Mouse (Mus musculus) spleen, postnatal 10 days (tissue): ENCODE measurements around the gene Scube1.

Experiments
- DNase-seq, 2 experiments: peaks; one replicate each; pipeline ENCODE4 v3.0.0; 2021 to 2022; ENCODE audit warnings: low spot score in 2 of 2

Gene Scube1

DNA sequence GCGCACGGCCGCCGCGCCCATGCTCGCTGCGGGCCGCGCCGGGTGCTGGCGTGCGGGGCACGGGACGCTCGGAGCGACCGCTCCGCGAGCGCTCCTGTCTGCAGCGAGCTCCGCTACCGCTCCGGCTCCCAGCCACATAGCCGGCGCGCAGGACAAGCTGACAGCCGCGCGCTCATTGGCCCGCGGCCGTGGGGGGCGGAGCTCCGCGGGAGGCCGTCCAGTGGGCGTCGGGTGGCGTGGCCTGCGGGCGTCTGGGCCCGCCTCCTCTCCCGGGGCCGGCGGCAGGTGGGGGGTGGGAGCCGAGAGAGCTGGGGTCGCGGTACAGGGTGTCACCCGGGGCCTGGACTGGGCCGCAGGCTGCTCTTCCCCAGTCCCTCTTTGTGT, at the start of gene Scube1:
Scube1 (minus strand) TSS at position 136 of the 384 bp plus-strand sequence.
- DNase-seq, result peak; percentile 11 to 47

DNA sequence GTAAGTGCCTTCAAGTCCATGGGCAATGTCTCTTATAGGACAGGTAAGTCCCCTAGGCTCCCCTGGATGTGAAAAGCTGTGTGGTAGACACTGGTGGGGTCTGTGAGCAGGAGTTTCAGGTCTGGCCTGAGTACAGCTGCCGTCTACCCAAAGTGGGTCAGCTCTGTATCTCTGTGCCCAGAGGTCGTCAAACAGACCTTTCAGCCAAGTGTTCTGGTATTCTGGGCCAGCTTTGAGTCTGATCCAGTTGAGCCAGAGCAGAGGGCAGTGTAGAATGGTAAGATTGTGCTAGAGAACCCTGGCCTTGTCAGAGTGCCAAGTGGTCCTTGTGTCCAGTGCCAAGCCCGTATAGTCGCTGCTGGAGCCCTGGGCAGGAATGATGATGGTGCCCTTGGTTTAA, 48.1 kb upstream of the Scube1 start:
- DNase-seq, result no peak

DNA sequence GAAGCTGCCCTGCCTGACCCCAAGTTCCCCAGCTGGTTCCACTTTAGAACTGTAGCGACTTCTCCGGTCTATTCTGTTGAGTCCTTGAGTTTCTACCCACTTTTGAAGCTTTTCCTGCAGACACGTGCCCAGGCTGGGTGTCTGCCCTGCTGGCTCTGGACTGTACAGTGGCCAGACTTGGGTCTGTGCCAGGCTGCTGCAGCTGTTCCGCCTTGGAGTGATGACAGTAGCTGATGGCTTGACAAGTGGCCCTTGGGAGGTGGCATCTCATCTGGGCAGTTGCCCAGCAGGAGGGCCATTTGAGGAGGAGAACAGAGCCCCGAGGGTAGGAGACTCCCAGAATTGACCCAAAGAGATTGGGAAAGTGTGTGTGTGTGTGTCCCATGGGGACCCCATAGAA, 47.6 kb upstream of the Scube1 start:
- DNase-seq, result no peak

DNA sequence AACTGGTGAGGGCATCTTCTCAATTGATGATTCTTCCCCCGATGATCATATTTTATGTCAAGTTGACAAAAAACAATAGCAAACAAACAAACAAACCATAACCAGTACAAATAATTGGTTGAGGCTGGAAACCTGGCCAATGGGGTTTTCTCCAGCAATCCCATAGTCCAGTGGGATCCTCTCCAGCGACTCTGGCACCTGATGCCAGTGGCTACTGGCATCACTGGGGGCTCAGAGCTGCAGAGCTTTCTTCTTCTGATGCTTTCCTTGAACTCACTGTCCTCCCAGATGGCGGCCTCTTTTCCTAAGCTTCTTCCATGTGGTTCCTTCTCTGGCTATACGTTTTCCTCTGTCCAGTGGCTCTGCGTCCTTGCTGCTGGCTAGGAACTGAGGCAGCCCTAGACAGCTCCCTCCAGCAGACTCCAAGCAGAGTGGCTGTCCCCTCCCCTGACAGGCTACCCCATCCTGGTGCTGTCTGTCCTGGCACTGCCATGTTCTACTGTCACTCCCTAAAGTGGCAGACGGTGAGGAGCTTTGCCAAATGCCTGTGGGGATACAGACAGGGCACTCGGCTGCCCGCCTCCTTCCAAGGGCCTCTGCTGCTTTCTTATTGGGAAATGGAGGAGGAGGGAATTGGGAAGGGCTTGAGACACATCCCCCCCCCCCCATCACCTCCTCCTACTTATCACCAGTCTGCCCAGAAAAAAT, 46.7 kb upstream of the Scube1 start:
- no peak for DNase-seq

DNA sequence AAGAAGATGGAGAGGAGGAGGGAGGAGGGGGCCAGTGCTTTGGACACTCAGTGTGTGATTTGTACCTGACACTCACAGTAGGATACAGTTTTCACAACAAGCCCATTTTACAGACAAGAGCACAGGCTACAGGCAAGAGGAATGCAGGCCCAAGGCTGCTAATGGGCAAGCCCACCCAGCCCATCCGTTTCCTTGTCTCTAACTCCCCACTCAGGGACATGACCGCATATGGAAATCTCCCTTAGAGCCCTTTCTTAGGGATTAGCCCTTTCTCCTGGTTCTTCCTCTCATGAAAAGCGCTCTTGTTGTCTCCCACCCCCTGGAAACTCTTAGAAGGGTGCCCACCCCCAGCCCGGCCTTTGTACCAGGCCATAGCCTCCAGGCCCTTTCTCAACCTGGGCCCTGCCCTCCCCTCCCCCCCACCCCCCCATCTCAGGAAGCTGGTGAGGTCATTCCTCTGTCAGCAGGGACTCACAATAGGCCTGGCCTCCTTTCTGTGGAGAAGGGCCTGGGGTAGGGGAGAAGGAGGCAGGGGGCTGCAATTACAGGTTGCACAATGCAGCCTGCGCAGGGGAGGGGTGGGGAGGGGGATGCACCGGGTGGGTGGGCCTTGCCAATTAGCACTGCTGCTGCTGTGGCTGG, 40.7 kb upstream of the Scube1 start:
- no peak for DNase-seq

DNA sequence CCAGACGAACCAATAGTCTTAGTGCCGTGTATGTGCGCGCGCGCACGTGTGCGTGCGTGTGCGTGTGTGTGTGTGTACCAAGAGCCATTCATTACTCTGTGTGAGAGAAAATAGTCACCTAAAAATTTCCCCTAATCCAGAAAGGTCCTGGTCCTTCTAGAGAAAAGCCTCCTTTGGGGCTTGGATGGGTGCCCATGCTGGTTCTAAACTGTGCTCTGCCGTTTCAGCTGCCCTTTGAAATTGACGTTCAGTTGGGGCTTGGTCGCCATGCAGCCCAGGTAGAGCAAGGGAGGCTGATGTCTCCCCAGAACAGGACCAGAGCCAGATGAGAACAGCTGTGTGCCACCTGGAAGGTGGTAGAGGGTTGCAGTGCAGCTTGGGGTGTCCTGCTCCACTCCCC, 36.7 kb upstream of the Scube1 start:
- no peak for DNase-seq

DNA sequence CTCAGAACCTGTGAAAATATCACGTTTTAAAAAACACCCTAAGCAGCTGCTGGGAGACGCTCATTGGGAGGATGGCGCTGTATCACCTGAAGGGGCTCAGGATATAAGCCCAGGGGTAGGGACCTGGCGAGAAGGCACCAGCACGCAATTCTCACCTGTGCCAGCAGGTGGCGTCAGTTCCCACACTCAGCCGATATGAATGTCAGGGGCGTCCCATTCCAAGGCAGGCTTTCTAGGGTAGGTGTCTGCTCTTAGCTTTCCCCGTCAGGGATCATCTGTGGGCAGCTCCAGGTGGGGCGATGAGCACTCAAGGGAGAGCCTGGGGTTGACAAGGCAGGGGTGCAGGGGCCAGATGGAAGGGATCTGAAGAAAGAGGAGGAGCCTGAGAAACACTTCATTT, 35.9 kb upstream of the Scube1 start:
- DNase-seq, result peak; percentile 14 to 42

DNA sequence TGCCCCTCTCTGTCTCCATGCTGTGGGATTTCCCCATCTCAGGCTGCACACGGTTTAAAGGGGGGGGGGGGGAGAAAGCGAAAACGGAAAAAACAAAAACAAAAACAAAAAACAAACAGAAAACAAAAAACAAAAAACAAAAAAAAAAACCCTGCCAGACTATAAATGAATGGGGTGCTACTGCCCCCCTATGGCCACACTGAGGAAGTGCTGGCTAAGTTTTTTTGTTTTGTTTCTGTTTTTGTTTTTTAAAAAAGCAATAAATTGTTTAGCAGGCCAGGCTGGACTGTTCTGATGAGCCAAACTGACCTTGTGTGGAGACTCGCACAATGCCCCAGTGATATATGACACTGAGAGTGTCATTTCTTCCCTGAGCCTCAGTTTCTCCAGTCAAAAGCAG, 34.1 kb upstream of the Scube1 start:
- DNase-seq, result no peak

DNA sequence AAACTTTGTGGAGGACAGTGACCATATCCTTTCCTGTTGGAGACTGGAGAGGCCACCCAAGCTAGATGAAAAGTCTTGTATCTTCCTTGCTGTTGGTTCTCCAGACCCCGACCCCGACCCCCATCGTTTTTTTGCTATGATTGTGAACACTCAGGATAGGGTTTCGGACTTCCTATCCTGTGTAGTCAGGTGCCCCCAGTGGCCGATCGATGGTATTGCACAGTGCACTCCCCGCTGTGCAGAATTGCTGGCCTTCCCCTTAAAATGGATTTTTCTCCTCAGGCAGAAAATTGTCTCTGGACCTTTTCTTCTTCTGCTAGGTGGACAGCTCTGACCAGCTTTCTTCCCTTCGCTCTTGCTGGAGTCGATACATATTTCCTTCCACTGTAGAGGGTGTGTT, 31.9 kb upstream of the Scube1 start:
- peak in 1 of 2 experiments; percentile 37 for DNase-seq

DNA sequence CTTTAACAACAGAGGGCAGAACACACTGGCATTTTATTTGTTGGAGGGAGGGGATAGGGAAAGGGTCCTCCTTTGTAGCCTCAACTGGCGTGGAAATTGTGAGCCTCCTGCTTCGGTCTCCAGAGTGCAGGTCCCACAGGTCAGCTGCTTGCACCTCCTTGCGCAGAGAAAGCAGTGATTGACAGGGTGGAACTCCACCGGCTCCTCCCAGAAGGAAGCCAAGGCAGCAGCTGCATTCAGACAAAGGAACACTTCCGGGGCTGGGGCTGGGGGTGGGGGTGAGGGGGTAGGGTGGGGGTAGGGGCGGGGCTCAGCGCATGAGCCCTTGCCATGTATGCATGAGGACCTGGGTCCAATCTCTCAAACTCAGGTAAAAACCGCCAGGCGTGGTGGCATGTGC, 24.6 kb upstream of the Scube1 start:
- DNase-seq, result no peak

DNA sequence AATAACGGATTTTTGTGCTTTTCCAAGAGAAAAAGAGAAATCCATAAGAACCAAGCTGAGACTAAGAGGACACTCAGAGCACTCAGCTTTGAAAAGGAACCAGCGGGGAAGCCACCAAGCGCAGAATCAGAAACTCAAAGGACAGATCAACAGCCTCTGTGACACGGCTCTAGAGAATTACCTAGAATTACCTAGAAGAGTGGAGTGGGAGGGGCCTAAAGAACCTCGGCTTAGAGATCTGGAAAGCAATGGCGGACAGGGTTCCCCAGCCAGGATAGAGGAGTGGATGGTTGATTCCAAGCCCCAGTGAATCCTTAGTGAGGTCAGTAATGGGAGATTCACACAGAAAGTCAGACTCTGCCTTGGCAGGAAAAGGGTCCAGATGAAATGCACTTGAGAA, 24.2 kb upstream of the Scube1 start:
- DNase-seq, result no peak

DNA sequence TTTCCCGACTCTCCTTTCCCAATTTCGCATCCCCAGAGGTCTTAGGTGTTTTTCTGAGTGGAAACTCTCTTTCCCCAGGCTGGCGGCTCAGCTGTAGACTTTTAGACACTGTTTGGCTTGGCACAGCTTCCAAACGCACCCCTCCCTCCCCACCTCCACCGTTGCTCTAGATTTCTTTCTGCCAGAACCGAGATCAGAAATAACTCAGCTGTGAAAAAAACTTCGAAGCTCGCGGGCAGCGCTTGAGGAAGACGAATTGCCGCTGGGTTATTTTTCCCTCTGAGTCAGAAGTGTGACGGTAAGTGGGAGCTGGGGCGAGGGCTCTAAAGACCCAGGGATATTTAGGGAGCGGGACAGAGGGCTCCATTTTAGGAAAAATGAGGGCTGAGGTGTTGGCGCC, 21.5 kb upstream of the Scube1 start:
- DNase-seq, result no peak

DNA sequence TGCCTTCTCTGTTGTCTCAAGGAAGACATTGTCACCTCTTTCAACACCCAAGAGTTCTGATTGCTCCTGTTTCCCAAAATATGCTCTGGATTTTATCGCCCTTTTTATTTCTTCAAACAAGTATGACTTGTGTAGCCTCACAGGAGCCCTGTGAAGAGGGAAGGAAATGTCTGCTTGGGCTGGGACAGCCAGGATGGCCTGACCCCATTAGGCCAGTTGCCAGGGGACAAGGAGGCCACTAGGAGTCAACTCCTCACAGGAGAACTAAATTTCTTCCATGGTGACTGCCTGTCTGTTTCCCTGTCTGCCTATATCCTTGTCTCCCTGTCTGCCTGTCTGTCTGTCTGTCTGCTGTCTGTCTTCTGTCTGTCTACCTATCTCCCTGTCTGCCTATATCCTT, 17.2 kb upstream of the Scube1 start:
- DNase-seq, result no peak

DNA sequence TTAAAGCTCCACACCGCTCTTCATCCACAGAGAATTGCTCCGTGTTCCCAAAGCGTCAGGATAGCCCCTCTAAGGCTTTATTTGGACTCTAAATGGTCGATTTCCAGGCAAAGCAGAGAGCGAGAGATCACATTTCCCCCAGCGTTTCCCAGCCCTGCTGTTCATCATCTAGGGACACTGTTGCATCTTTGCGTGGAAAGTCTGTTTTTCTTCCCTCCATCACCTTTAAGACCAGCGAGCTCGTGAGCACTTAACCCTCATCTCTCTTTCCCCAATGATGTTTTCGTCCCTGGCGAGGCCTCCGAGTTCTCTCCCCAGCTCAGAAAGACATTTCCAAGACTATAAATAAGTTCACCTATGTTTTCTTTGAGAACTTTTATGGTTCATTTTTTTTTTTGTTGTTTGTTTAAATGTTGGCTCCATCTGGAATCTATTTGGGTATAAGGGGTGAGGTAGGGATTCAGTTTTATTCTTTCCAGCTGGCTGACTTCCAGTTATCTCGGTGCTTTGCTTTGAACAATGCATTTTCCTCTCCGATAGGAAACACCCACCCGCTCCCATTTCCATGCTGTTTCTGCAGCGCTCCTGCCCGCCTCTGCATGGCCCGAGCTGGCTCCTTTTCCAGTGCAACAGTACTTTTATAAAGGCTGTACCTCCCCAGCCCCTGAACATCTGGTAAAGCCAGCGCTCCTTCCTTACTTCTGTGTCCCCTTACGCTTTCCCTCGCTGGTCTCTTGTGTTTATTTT, 16.0 kb upstream of the Scube1 start:
- DNase-seq, result no peak

DNA sequence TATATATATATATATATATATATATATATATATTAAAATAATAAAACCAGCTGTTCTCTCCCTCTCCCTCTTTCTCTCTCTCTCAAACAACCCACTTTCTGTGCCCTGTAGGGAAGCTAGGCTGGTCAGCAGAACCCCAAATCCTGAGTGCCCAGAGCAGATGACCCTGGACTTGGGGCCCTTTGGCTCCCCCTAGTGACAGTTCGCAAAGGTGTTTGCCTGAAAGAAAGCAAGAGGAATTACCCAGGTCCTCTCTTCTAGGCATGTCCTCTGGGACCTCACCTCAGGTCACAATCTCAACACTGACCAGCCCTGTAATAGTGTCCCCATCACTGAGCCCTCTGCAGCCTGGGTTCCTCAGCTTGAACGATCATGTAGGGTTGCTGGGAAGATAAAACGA, 2.8 kb upstream of the Scube1 start:
- peak; percentile 18 to 55 for DNase-seq

DNA sequence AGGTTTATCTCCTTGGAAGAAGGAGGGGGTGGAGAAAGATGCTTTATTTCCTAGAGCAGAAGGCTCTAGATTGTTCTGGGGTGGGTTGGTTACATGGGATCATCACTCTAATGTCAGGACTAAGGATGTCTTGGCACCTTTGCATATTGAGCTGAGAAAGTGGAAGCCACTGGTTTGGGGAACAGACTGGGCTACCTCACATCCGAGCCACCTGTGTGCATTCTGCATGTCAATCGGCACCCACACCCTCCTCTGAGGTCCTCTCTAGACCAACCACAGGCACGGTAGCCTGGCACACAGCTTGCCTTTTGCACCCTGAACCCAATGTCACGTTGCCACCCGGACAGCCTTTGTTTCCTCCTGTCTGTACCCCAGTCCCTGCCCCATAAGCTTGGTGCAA, 1.9 kb upstream of the Scube1 start:
- no peak for DNase-seq

DNA sequence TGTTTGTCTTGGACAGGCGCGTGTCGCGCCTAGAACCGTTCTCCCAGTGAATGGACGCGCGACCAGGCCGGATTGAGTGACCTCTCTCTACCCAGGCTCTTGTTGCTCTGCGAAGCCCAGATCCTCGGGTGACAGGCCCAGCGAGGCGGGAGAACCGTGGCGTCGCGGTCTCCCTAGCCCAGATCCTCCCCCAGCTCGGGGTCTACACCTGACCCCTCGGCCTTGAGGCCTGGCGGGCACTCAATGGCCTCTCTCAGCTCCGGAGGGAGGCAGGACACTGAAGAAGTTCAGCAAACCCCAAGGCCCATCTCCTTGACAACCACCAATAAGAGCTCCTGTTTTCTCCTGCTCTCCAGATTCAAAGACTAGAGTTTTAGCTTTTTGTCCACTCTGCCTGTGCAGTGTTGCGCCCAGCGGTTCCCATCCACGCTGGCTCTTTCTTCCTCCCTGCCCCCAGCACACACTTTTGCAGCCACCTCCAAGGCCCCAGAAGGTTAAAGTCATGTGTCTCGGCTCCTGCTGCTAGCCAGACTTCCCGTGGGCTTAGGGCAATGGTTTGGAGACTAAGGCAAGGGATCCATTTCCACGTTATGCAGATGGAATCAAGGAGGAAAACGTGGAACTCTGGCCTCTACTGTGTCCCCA, 857 bp upstream of the Scube1 start:
- no peak for DNase-seq

DNA sequence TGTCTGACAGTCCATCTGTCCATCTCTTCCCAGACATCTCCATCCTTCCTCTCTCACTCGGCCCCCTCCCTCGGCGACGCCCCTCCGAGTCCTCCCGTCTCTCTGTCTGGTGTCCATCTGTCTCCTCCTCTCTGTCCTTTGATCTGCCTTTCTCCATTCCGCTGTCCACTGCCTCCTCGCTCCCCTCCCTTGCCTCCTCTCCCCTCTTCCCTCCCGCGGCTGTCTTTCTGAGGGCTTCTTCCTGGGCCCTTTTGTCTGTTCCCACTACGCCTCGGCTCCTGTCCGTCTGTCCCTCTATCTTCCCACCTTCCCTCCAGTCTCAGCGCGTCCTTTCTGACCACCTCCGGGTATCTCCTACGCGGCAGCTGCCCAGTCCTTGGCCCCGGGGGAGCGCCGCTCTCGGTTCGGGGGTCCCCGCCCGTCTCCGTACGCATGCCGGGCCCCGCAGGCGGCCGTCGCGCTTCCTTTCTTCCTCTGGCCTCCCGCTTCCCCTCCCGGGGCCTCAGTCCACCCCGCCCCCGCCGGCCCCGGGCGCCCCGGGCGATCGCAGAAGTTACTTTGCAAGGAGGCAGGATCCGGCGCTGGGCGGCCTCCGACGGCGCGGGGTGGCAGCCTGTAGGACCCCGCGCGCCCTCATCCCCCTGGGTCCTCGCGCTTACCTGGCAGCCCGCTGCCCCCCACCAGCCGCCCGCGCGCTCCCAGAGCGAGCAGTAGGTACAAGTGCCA, 498 bp downstream of the Scube1 start:
- DNase-seq, result no peak

DNA sequence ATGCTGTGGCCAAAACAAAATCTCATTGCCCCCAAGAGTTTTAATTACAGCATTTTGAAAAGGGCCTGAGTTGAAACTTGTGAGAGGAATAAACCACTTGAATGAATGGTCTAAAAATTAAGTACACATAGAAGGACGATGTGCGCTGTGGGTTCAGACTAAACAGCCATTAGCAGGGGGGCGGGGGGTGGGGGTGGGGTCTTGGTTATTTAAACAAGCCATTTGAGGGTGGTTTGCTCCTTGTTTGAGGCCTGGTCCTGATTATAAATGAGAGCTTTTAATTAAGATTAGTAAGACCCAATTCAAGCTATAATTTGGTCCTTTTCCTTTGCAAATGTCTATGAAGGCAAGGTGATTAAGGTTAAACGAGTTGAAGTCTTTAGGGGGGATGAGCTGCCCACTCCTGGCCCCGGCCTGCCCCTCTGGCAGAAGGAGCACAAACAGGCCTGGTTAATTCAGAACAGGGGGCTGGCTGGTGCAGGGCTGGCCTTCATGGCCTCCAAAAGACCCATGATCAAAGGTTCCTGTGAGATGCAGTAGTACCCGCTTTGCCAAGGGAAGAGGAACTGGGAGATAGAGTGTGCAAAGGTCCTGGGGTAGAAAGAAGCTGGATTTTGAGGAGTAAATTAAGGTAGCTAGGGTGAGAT, 9.1 kb downstream of the Scube1 start:
- DNase-seq, result no peak

DNA sequence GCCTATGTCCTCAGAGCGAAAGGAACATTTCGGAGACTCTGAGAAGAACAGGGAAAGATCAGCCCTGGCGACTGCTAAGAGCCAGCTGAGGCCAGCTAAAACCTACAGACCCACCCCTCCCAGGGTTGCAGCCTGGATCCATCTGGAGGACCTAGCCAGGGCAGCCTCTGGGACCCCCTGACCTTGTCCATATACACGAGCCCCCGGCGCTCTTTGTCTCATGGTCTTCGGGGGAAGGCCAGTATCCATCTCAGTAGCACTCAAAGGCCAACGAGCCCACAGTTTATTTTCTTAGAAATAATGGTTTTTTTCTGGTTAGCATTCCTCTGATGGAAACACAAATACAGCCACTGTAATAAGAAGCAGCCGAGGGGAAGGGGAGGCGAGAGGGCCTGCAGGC, 12.0 kb downstream of the Scube1 start:
- no peak for DNase-seq

DNA sequence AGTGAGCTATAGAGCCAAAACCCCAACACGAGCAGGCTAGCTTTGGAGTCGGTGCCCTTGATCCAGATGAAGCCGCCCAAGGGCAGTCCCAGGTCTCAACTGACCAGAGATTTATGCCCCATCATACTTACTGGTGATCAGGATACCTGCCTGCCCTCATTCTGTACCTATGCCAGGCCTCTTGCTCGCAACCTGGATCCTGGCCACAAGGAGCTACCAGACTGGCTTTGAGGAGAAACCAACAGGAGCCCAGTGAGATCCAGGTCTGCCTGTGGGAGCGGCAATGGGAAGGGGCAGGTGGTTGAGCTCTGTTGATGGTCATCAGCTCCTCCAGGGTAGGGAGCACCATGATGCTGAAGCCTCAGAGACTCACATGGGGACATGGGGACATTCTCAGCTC, 12.5 kb downstream of the Scube1 start:
- no peak for DNase-seq
